Mouse (Mus musculus) liver, adult 2 months (tissue): ENCODE measurements around the gene Eif4a2.

ENCODE experiments used
- CTCF ChIP-seq: fragments of 200-500 bp; IDR thresholded peaks from 2 replicates; pipeline ENCODE4 v1.5.1; 2011; ENCODE audit warnings: low read depth, low read length, control low read depth
- POLR2A ChIP-seq: fragments of 200-500 bp; IDR thresholded peaks from 2 replicates; pipeline ENCODE4 v1.6.1; 2011; ENCODE audit warnings: low read length, control low read depth; ENCODE audit not compliant: insufficient read depth; ENCODE audit errors: extremely low read depth

- no peak for TF ChIP-seq POLR2A
- TF ChIP-seq CTCF: no peak
Observed at GRCm38 (mm10) chr16:23108943-23109342, 1.7 kb downstream of the Eif4a2 start.
